Mouse (Mus musculus) C2C12 (cell line): Measurements from ENCODE around the gene AI854703. TPM values are rescaled to one million over a fixed set of nuclear protein-coding genes. Genes with fewer than 3 reads are reported as not detected.
"Not testable (repeated sequence)": the region's sequence is repeated elsewhere in the genome, so short reads cannot be mapped to it uniquely, and the experiment has no call there.

ENCODE experiments used
- H3K27me3 ChIP-seq: one replicate; pipeline ENCODE4 v1.6.1; 2011; ENCODE audit not compliant: control insufficient read depth, insufficient read depth, insufficient read length
- H3K36me3 ChIP-seq: one replicate; pipeline ENCODE4 v1.6.1; 2011; ENCODE audit not compliant: control insufficient read depth, insufficient read depth
- H3K4me3 ChIP-seq: one replicate; pipeline ENCODE4 v1.5.1; 2011; ENCODE audit warnings: mild to moderate bottlenecking, control low read depth; ENCODE audit not compliant: poor library complexity, insufficient read depth, severe bottlenecking
- H3K79me2 ChIP-seq: one replicate; pipeline ENCODE4 v1.6.1; 2011; ENCODE audit not compliant: control insufficient read depth, insufficient read depth
- H3K79me3 ChIP-seq: one replicate; pipeline ENCODE4 v1.6.1; 2011; ENCODE audit warnings: low read depth, control low read depth
- H3ac ChIP-seq: one replicate; pipeline ENCODE3; 2011; ENCODE audit warnings: low read depth; ENCODE audit not compliant: control insufficient read depth, insufficient read length
- CEBPB ChIP-seq: IDR thresholded peaks from one replicate; pipeline ENCODE4 v1.6.1; 2011; ENCODE audit warnings: low read depth, mild to moderate bottlenecking, control low read depth, moderate library complexity
- CTCF ChIP-seq: IDR thresholded peaks from one replicate; pipeline ENCODE4 v1.5.1; 2011; ENCODE audit not compliant: control insufficient read depth, insufficient read depth, insufficient read length
- FOSL1 ChIP-seq: IDR thresholded peaks from one replicate; pipeline ENCODE4 v1.8.0; 2011; ENCODE audit warnings: mild to moderate bottlenecking, low read length; ENCODE audit not compliant: poor library complexity, insufficient read depth, severe bottlenecking
- MAX ChIP-seq: IDR thresholded peaks from one replicate; pipeline ENCODE4 v1.6.1; 2011; ENCODE audit warnings: mild to moderate bottlenecking, control low read depth
- MYOD1 ChIP-seq: IDR thresholded peaks from one replicate; pipeline ENCODE4 v1.6.1; 2011; ENCODE audit warnings: low read depth; ENCODE audit not compliant: control insufficient read depth, insufficient read length
- MYOG ChIP-seq: IDR thresholded peaks from one replicate; pipeline ENCODE4 v1.6.1; 2011; ENCODE audit not compliant: control insufficient read depth, insufficient read length; ENCODE audit errors: extremely low read depth
- USF1 ChIP-seq: IDR thresholded peaks from one replicate; pipeline ENCODE4 v1.6.1; 2011; ENCODE audit warnings: low read depth, mild to moderate bottlenecking, control low read depth, moderate library complexity
- polyA plus RNA-seq: library from polyadenylated mRNA; unstranded; fragments of >200 nt; fragmentation: generic; extraction: Trizol; gene quantifications from one replicate; pipeline ENCODE4 v1.2.1, GENCODE M21; 2012; ENCODE audit warnings: missing spikeins

Gene AI854703
- polyA plus RNA-seq, 1 experiment, result 0.01 TPM

DNA sequence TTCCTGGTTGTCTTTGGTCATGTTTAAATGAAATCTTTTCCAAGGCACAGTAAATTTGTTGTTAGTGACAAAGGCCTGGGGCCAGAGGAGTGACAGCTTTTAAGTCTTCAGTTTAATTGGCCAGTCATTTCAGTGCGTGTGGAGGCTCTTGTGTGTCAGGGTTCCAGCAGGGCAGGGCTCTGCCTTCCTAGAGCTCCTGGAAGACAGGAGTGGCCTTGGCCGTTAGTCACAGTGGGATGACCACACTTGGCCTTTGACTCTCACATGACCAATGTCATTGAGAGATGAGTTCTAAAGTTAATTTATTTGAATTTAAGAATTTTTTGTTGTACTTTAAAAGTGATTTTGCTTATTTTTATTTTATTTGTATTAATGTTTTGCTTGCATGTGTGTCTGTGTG is 18.4 kb upstream of the AI854703 start:
- TF ChIP-seq MAX (no peak), FOSL1 (no peak), CTCF (no peak), USF1 (no peak)
- H3ac ChIP-seq, result no peak overlapping the region
- H3K27me3 ChIP-seq, result no peaks in the 10 kb centered on the region
- H3K36me3 ChIP-seq, result no peaks in the 10 kb centered on the region
- no peaks in the 10 kb centered on the region for H3K79me2 ChIP-seq
- H3K79me3 ChIP-seq, result no peaks in the 10 kb centered on the region
- no peak overlapping the region for H3K4me3 ChIP-seq

DNA sequence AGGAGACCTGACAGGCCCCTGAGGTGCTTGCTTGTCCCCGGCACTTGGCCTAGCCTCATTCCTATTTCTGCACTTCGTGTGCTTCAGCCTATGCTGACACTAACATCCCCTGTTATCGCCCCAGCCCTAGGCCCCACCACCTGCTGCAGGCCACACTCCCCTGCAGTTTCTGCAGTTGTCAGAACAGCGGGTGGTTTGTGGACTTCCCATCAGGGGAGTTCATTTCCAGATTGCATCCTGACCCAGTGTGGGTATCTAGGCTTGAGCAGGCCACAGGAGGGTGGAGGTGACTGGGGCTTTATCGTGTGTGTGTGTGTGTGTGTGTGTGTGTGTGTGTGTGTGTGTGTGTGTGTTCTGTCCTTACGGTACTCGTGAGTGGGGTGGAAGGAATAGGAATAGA is 17.1 kb upstream of the AI854703 start:
- H3K79me3 ChIP-seq, result no peaks in the 10 kb centered on the region
- no peak overlapping the region for H3K4me3 ChIP-seq
- no peak overlapping the region for H3ac ChIP-seq
- no peaks in the 10 kb centered on the region for H3K79me2 ChIP-seq
- no peaks in the 10 kb centered on the region for H3K36me3 ChIP-seq
- TF ChIP-seq MAX (no peak), FOSL1 (no peak), CTCF (no peak), USF1 (no peak), CEBPB (no peak), MYOG (no peak), MYOD1 (no peak)
- H3K27me3 ChIP-seq, result no peaks in the 10 kb centered on the region

DNA sequence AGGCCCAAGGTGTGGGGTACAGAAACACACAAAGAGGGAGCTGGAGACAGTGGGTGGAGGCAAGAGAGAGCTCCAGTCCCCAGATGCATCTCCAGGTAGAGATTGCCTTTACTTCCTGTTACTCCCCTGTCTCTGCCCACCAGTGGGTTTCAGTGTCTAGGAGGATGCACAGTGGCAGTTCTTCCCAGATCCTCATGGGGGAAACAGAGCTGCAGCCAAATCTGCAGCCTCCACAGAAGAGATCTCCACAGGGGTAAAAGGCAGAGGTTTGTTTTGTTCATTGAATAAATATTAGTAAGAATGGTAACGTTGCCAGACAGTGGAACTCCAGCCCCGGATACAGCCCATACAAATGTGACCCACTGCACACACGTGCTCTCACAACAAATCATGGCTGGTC is 15.9 kb upstream of the AI854703 start:
- no peaks in the 10 kb centered on the region for H3K79me3 ChIP-seq
- no peaks in the 10 kb centered on the region for H3K79me2 ChIP-seq
- H3ac ChIP-seq, result no peak overlapping the region
- no peaks in the 10 kb centered on the region for H3K27me3 ChIP-seq
- TF ChIP-seq CTCF, result no peak
- TF ChIP-seq MAX, result no peak
- no peak for TF ChIP-seq CEBPB
- TF ChIP-seq MYOD1, result no peak
- no peak for TF ChIP-seq USF1
- no peak for TF ChIP-seq MYOG
- no peak for TF ChIP-seq FOSL1
- no peak overlapping the region for H3K4me3 ChIP-seq
- no peaks in the 10 kb centered on the region for H3K36me3 ChIP-seq

DNA sequence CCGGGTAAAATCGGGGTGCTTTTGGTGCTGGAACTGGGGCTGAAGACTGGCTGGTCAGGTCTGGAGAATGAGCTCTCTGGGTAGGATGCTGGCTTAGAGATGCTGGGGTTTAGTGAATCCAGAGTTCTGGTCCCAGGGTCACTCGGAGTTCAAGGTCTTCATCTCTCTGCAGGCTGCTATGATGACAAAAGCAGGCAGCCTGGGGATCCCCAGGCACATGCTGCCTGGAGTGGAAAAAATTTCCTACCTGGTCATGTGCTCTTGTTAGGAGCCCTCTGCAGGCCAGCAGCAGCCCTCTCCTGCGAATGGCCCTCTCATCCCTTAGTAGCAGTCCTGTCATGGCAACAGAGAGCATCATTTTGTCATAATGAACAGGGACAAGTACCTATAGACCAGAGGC is 13.1 kb upstream of the AI854703 start:
- no peaks in the 10 kb centered on the region for H3K27me3 ChIP-seq
- H3K4me3 ChIP-seq, result no peak overlapping the region
- no peaks in the 10 kb centered on the region for H3K79me2 ChIP-seq
- H3ac ChIP-seq, result no peak overlapping the region
- H3K36me3 ChIP-seq, result no peaks in the 10 kb centered on the region
- TF ChIP-seq MYOD1 (no peak), CEBPB (no peak), USF1 (no peak), MYOG (no peak), MAX (no peak), CTCF (no peak), FOSL1 (no peak)
- no peaks in the 10 kb centered on the region for H3K79me3 ChIP-seq

DNA sequence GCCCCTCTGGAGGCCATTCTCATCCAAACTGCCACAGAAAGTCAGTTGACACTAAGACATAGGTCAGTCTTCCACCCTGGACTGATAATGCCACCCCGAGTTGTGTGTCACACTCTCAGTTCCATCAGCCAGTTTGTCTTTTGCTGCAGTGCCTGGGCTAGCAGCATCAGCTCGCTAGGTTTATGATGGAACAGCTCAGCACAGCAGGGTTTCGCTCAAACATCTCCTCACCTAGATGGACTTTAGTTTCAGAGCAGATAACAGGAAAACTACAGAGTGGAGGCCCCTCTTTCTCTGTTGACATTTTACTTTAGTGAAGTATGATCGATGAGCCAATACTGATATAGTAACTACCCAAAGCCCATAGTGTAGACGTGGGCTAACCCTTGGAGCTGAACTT is 11.8 kb upstream of the AI854703 start:
- Histone ChIP-seq H3K79me3 (no peaks in the 10 kb centered on the region), H3K36me3 (no peaks in the 10 kb centered on the region), H3K4me3 (no peak overlapping the region), H3ac (no peak overlapping the region), H3K27me3 (no peaks in the 10 kb centered on the region), H3K79me2 (no peaks in the 10 kb centered on the region)
- TF ChIP-seq USF1 (no peak), CTCF (no peak), MYOD1 (no peak)

DNA sequence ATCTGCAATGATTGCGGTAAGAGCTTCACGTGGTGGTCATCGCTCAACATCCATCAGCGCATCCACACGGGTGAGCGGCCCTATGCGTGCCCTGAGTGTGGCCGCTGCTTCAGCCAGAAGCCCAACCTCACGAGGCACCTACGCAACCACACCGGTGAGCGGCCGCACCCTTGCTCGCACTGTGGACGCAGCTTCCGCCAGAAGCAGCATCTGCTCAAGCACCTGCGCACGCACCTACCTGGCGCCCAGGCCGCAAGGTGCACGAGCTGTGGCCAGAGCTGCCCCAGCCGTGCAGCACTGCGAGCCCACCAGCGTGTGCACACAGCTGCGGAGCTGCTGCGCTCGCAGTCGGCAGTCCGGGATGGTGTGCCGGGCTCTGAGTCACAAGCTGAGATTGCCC is 6.5 kb upstream of the AI854703 start:
- no peaks in the 10 kb centered on the region for H3K36me3 ChIP-seq
- H3K79me2 ChIP-seq, result no peaks in the 10 kb centered on the region
- H3K27me3 ChIP-seq, result no peaks in the 10 kb centered on the region
- H3K79me3 ChIP-seq, result no peaks in the 10 kb centered on the region
- TF ChIP-seq USF1 (no peak), CTCF (no peak), MYOG (no peak), CEBPB (no peak), MAX (no peak), FOSL1 (no peak), MYOD1 (no peak)
- no peak overlapping the region for H3K4me3 ChIP-seq
- H3ac ChIP-seq, result no peak overlapping the region

DNA sequence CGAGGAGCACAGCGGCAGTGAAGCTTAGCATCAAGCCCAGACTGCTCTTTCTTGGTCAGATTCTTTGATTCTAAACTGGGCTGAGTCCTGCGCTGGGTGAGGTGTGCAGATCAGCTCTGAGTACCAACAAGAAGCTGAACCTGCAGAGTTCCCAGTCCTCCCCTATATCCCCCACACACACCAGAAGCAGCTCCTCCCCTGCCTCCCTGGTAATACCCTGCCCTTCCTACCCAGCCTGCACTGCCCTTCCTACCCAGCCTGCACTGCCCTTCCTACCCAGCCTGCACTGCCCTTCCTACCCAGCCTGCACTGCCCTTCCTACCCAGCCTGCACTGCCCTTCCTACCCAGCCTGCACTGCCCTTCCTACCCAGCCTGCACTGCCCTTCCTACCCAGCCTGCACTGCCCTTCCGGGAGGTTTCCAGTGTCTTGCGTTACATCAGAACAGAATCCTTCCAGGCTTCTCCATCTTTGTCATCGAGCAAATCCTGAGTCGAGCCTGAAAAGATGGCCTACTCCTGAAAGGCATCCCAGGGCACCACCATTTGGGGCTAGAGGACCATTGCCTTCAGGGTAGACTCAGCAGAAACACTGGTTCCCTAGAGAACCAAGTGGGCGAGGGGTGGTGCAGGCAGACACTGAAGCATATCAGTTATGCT is 4.2 kb upstream of the AI854703 start:
- not testable (repeated sequence) for H3K36me3 ChIP-seq, H3ac ChIP-seq, H3K79me3 ChIP-seq, H3K79me2 ChIP-seq, H3K4me3 ChIP-seq
- peaks cover 14% of the 10 kb centered on the region for H3K27me3 ChIP-seq
